Mouse (Mus musculus) granulocyte monocyte progenitor cell, adult 5-6 weeks (primary cell): ENCODE measurements at regions not wholly inside any gene's neighbourhood (a gene's known extent, or its start where the extent isn't known, plus 50 kb on each side); places are given as distances from the start of the nearest gene placed in this dataset.

Experiments
- ATAC-seq: replicated peaks from 2 replicates; pipeline ENCODE4 v1.8.0; 2016; ENCODE audit warnings: mild to moderate bottlenecking, moderate TSS enrichment, inconsistent platforms; ENCODE audit not compliant: poor library complexity, severe bottlenecking

DNA sequence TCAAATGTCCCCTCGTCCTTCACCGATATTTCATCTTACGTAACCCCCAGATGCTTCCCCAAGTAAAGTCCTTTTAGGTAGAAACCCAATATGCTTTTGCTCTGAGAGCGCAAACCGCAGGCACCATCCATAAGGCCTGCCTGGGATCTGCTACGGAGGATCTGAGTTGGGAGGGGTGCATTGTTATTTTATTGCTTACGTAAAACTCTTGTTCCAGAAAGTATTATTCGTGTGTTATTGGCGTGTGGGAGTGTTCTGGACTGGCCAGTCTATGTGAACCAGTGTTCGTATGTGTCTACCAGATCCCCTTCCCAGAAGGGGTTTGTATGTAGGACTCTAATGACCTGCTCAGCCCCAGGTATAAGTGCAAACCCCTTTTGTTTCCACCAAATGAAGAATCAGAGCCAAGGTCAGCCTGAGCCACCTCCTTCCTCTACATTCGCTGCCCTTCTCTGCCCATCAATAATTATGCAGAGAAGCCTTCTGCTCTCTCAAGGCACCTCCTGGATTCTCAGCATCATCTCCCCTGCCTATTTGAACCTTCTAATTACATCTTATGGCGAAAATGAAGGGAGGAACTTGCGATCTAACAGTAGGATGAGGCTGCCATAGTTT is 488.7 kb downstream of the Prss52 start:
- no peak for ATAC-seq

DNA sequence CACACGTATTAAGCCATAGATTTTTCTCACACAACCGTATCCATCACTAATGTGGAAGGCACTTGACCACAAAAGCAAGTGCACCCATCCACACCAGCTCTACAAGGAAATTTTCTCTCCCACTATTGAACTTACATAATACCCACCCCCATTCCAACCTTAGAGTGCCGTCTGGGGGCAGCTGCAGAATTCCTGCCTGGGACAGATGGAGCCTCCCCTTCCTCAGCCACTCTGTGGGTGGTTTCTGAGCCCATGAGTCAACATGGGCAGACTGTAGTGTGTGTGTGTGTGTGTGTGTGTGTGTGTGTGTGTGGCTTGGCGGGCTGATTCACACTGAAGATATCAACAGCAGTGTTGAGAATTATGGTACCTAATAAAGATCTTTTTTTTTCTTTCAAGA is 489.5 kb downstream of the Prss52 start:
- ATAC-seq: no peak

DNA sequence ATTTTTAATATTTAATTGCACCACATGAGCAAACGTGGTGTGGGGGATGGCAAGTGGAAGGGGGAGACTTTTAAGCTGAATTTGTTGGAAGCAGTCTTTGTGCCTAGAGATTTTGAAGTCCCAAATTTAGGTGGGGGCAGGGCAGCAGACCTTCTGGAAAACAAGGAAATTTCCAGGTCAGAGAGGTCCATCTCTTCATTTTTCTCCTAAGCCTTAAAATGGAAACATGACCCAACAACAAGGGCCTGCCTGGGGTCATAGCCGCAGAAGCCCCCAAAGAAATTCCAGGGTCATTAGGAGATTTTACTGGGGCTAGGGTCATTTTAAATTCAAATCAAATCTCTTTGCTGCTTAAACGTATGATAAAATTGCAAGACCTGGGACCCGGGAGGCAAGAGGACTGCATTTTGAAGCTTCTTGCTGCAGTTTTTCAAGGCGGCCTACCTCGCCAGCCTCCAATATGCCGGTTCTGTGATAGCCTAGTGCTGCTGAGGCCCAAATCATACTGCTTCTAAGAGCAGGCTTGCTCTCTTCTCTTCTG is 490.0 kb downstream of the Prss52 start:
- no peak for ATAC-seq

DNA sequence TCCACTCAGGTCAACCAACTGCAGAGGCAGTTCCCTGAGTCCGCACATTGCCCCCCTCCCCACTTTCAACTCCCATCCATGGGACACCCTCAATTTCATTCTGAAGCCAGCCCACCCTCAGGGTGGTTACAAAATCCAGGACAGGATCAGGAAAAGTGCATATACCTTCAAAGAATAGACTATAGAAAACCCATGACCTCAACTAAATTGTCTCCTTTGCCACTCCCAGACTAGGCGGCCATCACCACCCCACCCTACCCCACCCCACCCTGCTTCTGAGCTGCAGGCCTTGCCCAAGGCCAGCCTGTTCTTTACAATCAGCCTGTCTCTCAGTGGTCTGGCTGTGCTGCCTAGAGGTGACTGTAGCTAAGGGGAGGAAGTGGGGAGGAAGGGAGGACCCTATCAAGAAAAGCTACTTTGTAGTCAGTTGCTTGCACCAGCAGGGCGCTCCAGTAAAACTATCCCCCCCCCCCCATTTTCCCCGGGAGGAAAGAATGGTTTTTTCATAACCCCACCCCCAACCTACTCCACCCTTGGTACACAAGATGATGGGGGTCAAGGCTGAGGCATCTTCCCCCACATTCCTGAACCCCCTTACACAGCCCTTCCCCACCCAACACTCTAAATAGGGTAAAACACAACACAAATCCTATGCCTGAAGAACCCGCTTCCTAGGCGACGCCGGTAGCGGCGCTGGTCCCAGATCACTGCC is 490.9 kb downstream of the Prss52 start:
- ATAC-seq: no peak

DNA sequence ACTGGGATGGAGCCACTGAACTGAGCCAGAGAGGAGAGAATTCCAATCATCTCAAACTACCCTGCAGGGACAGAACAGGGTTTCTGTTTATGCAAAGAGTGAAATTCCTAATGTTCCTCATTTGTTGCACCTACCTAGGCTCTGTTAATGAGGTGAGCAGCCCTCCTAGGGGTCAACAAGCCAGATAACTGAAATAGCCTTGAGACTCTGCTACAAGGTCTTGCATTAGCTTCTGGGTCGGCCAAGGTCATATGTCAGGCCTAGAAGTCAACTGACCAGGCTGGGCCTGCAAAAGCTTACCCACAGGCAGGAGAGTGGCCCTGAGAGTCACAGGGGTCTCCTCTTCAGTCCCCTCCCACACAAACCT is 491.4 kb downstream of the Prss52 start:
- no peak for ATAC-seq

DNA sequence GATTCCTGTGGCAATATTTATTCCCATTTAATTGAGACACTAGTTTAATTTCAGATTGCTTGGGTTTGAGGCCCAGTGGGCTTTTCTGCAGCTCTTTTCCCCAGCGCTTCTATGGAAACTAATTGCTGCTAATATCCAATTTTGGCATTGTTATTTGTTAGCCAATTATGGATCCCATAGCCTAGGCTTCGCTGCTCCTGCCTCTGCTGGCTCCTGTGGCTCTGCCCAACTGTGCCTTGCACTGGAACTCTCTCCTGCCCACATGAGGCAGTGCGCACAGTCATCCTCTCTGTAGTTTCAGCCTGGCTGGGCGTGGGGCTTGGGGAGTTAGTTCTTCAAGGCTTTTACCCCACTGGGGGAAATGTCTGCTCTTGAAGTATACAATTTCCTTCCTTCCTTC is 491.8 kb downstream of the Prss52 start:
- no peak for ATAC-seq

DNA sequence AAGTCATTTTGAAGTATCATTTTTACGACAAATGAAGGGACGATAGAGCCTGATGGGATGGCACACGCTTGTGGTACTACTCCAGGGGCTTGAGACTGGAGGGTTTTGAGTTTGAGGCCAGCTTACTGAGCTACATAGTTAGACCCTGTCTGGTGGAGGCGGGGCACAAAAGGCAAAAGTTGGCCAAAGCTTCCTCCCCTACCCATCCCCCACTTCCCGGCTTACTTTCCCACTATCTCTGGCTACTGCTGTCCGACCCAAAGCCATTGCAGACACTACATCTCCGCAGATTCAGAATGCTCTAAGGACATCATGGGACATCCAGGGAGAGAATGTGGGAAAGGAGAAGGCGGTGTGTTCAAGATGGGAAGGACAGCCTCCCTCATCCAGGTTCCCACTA is 493.1 kb downstream of the Prss52 start:
- ATAC-seq: no peak
